Mouse (Mus musculus) midbrain, embryonic 11.5 days (tissue): ENCODE data around the gene Stxbp3. TPM values are rescaled to one million over a fixed set of nuclear protein-coding genes. Genes with fewer than 3 reads are reported as not detected.
A peak's percentile ranks its signal among the peaks of the same experiment; 100 is the strongest.

ENCODE experiments used
- ATAC-seq: fragments of 200-750 bp; cut with Nextera tagmentation; 2 replicates; pipeline ENCODE4 v1.8.0; 2017; ENCODE audit warnings: moderate TSS enrichment, moderate library complexity; ENCODE audit not compliant: low FRiP score
- DNase-seq: peaks from one replicate; pipeline ENCODE4 v3.0.0; 2015; ENCODE audit warnings: low spot score; ENCODE audit errors: missing footprints
- H3K27ac ChIP-seq: fragments of 300-500 bp; sonication (generic); 2 replicates; pipeline ENCODE4 v1.5.1; 2014; ENCODE audit warnings: low read depth, low read length
- H3K27me3 ChIP-seq: fragments of 300-500 bp; sonication (generic); 2 replicates; pipeline ENCODE4 v1.6.1; 2014; ENCODE audit warnings: mild to moderate bottlenecking, low read length, moderate library complexity, mixed read lengths; ENCODE audit not compliant: control insufficient read depth, insufficient read depth
- H3K36me3 ChIP-seq: fragments of 300-500 bp; sonication (generic); 2 replicates; pipeline ENCODE4 v1.6.1; 2014; ENCODE audit warnings: mild to moderate bottlenecking, low read length, moderate library complexity, mixed read lengths; ENCODE audit not compliant: control insufficient read depth, insufficient read depth
- H3K4me1 ChIP-seq: fragments of 300-500 bp; sonication (generic); 2 replicates; pipeline ENCODE4 v1.6.1; 2014; ENCODE audit warnings: low read length; ENCODE audit not compliant: control insufficient read depth, insufficient read depth
- H3K4me2 ChIP-seq: fragments of 300-500 bp; sonication (generic); 2 replicates; pipeline ENCODE4 v1.6.1; 2014; ENCODE audit warnings: mild to moderate bottlenecking, moderate library complexity
- H3K4me3 ChIP-seq: fragments of 300-500 bp; sonication (generic); 2 replicates; pipeline ENCODE4 v1.5.1; 2014; ENCODE audit warnings: low read depth, low read length
- H3K9ac ChIP-seq: fragments of 300-500 bp; sonication (generic); 2 replicates; pipeline ENCODE4 v1.6.1; 2014; ENCODE audit warnings: low read length
- H3K9me3 ChIP-seq: fragments of 300-500 bp; sonication (generic); 2 replicates; pipeline ENCODE4 v1.6.1; 2016; ENCODE audit warnings: low read length; ENCODE audit not compliant: control insufficient read depth
- WGBS: fragments of 180-500 bp; shearing (Covaris S2); extraction: QIAGEN DNeasy Blood & Tissue Kit; methylation state at CpG from one replicate; pipeline ENCODE4 v1.1.7; 2014; 5-methylcytosine and 5-hydroxymethylcytosine counted together
- polyA plus RNA-seq: library from polyadenylated mRNA; unstranded; fragments of >200 nt; fragmentation: Nextera tagmentation; extraction: Ambion mirVana; gene quantifications from 2 replicates; pipeline ENCODE4 v1.2.1, GENCODE M21; 2014

Gene Stxbp3
- polyA plus RNA-seq, 1 experiment from 2014 or later, result 23.7 TPM

- no peak overlapping the region for H3K4me3 ChIP-seq
- H3K4me2 ChIP-seq, result no peak overlapping the region
- WGBS, result 90% methylated on average over 4 of the region's 4 CpGs
- no peaks in the 10 kb centered on the region for H3K9me3 ChIP-seq
- H3K27ac ChIP-seq, result no peak overlapping the region
- no peaks in the 10 kb centered on the region for H3K36me3 ChIP-seq
- H3K27me3 ChIP-seq, result no peaks in the 10 kb centered on the region
- no peaks in the 10 kb centered on the region for H3K4me1 ChIP-seq
- DNase-seq (no peak), ATAC-seq (no peak)
- no peak overlapping the region for H3K9ac ChIP-seq
These were observed 43.9 kb downstream of the Stxbp3 start for GRCm38 (mm10) chr3:108796386-108796785.

DNA sequence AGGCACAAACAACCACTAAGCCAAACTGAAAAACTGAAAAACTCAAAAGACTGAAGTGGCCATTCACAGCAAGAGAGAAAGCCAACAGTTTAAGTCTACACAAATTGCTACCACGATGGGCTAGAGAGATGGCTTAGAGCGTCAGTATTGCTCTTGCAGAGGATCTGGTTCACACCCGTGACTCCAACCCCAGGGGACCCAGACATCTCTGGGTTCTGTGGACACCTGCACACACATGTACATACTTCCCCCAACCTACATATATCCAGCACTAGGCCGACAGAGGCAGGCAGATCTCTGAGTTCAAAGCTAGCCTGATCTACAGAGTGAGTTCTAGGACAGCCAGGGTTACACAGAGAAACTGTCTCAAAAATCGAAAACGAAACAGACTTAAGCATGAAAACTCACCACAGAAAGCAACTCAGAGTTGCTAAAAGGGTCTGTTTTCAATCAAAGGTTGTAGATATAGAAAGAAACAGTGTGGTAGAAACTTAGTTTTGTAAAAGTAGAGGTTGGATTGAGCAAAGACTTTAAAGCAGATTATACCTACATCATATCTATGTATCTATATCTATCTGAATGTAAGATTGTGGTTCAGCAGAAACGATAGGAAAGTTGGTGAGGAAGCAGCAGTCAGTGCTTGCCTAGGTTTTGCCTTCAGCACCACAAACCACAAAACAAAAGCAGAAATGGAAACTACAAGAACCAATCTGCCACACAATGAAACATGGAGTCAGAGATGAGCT, 44.6 kb downstream of the Stxbp3 start:
- ATAC-seq, result no peak
- H3K27me3 ChIP-seq, result no peaks in the 10 kb centered on the region
- no peaks in the 10 kb centered on the region for H3K4me1 ChIP-seq
- no peak for DNase-seq
- H3K9ac ChIP-seq, result no peak overlapping the region
- no peaks in the 10 kb centered on the region for H3K36me3 ChIP-seq
- no peaks in the 10 kb centered on the region for H3K9me3 ChIP-seq
- WGBS, result 92% methylated on average over 7 of the region's 7 CpGs
- H3K4me2 ChIP-seq, result no peak overlapping the region
- H3K27ac ChIP-seq, result no peak overlapping the region
- no peak overlapping the region for H3K4me3 ChIP-seq

- H3K27ac ChIP-seq, result no peak overlapping the region
- H3K4me3 ChIP-seq, result no peak overlapping the region
- H3K27me3 ChIP-seq, result no peaks in the 10 kb centered on the region
- no peaks in the 10 kb centered on the region for H3K36me3 ChIP-seq
- H3K9ac ChIP-seq, result no peak overlapping the region
- no peaks in the 10 kb centered on the region for H3K4me1 ChIP-seq
- 92% methylated on average over 9 of the region's 9 CpGs for WGBS
- H3K4me2 ChIP-seq, result no peak overlapping the region
- no peak for DNase-seq
- no peaks in the 10 kb centered on the region for H3K9me3 ChIP-seq
- ATAC-seq, result no peak
These were observed 45.5 kb downstream of the Stxbp3 start for GRCm38 (mm10) chr3:108794780-108795179.

- Histone ChIP-seq H3K4me2 (no peak overlapping the region), H3K27ac (no peak overlapping the region), H3K36me3 (no peaks in the 10 kb centered on the region), H3K27me3 (no peaks in the 10 kb centered on the region), H3K4me3 (no peak overlapping the region), H3K4me1 (no peaks in the 10 kb centered on the region), H3K9me3 (no peaks in the 10 kb centered on the region), H3K9ac (no peak overlapping the region)
- DNase-seq, result no peak
- ATAC-seq, result no peak
These were observed 47.9 kb downstream of the Stxbp3 start for GRCm38 (mm10) chr3:108792420-108792819.

DNA sequence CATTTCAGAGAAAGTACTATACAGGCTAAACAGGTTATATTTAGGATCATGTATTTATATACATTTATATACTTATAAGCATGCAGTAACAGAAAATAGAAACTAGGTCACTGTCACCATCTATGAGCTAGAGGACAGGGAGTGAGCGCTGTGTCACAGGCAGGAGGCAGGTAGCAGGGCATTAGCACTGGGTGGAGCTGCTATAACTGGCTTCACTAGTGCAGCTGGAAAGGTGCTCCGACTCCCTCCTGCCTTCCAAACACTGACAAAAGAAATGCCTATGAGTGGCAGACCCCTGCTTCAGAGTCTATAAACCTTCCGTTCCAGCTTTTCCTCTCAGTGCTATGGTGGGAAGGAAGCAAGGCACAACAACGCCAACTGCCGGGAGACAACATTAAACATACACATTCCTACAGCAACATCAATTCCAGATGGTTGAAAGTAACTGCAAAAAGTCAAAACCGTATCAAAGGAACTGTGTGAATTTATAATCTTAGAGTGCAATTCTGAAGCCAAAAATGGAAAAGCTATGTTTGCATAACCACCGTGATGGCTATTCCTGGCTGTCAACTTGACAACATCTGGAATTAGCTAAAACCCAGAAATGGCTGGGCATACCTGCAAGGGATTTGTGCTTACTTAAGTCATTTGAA, 49.1 kb downstream of the Stxbp3 start:
- WGBS, result 85% methylated on average over 7 of the region's 7 CpGs
- H3K27ac ChIP-seq, result no peak overlapping the region
- no peaks in the 10 kb centered on the region for H3K9me3 ChIP-seq
- H3K4me3 ChIP-seq, result no peak overlapping the region
- H3K36me3 ChIP-seq, result no peaks in the 10 kb centered on the region
- no peak overlapping the region for H3K4me2 ChIP-seq
- H3K27me3 ChIP-seq, result no peaks in the 10 kb centered on the region
- no peak overlapping the region for H3K9ac ChIP-seq
- H3K4me1 ChIP-seq, result no peaks in the 10 kb centered on the region
- DNase-seq (peak; percentile 79), ATAC-seq (no peak)

GRCm38 (mm10) chr3:108790499-108790898, 49.8 kb downstream of the Stxbp3 start:
- H3K9ac ChIP-seq, result no peak overlapping the region
- H3K36me3 ChIP-seq, result no peaks in the 10 kb centered on the region
- no peak for ATAC-seq
- H3K4me1 ChIP-seq, result no peaks in the 10 kb centered on the region
- no peak overlapping the region for H3K27ac ChIP-seq
- H3K27me3 ChIP-seq, result no peaks in the 10 kb centered on the region
- WGBS, result 86% methylated on average over 3 of the region's 3 CpGs
- no peak overlapping the region for H3K4me2 ChIP-seq
- no peaks in the 10 kb centered on the region for H3K9me3 ChIP-seq
- no peak for DNase-seq
- H3K4me3 ChIP-seq, result no peak overlapping the region

- no peak overlapping the region for H3K9ac ChIP-seq
- no peaks in the 10 kb centered on the region for H3K4me1 ChIP-seq
- ATAC-seq, result no peak
- no peak overlapping the region for H3K4me2 ChIP-seq
- no peaks in the 10 kb centered on the region; the same call in 1 of the 2 replicates for H3K9me3 ChIP-seq
- no peak overlapping the region for H3K4me3 ChIP-seq
- WGBS, result 81% methylated on average over 5 of the region's 5 CpGs
- H3K27me3 ChIP-seq, result no peaks in the 10 kb centered on the region
- DNase-seq, result no peak
- no peaks in the 10 kb centered on the region for H3K36me3 ChIP-seq
- no peak overlapping the region for H3K27ac ChIP-seq
These were observed 51.0 kb downstream of the Stxbp3 start for GRCm38 (mm10) chr3:108789299-108789698.

DNA sequence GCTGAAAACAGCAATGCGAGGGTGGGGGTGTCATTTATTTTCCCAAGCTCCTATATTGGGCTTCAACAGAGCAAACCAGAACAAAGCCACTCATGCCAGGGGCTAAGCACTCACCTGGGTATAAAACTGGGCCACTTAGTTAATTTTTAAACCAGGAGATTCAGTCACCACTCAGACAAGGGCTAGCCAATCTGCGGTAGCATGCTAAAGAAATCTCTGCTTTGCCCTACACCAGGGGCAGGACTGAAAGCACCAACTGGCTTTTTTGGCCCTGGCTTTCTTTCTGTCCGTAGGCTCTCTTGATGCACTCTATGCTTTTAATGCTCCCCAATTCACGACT, 51.9 kb downstream of the Stxbp3 start:
- H3K27ac ChIP-seq, result no peak overlapping the region
- H3K4me3 ChIP-seq, result no peak overlapping the region
- no peaks in the 10 kb centered on the region for H3K36me3 ChIP-seq
- WGBS, result 84% methylated on average over 4 of the region's 4 CpGs
- ATAC-seq (no peak), DNase-seq (no peak)
- H3K4me2 ChIP-seq, result no peak overlapping the region
- no peaks in the 10 kb centered on the region for H3K27me3 ChIP-seq
- H3K9ac ChIP-seq, result no peak overlapping the region
- H3K4me1 ChIP-seq, result no peaks in the 10 kb centered on the region
- H3K9me3 ChIP-seq, result no peaks in the 10 kb centered on the region; the same call in 1 of the 2 replicates

DNA sequence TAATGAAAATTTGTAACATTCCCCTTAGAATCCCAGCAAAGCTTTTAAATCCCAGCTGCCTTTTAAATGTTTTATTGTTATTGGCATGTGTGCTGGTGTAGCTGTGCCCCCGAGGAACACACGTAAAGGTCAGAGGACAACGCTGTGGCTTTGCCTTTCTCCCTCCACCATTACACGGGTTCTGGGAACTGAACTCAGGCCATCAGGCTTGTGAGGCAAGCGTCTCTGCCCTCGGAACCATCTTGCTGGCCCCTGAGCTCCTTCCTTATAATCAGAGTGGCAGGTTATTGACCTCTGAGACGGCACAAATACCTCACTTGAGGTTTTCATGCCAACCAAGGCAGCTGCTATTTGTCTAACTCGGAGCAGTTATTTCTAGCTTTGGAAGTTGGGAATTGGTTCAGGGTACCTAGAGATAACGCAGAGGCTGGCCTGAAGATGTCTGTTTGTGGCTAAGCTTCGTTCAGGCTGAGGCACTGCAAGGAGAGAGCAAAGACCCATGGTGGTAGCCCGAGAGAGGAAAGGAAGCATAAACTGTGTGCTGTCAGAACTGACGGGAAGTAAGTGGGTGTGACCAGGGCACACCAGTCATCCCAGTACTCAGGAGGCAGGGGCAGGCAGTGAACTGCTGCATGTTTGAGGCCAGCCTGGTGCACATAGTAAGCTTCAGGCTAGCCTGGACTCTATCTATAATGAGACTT, 52.4 kb downstream of the Stxbp3 start:
- H3K36me3 ChIP-seq, result no peaks in the 10 kb centered on the region
- H3K4me3 ChIP-seq, result no peak overlapping the region
- ATAC-seq (no peak), DNase-seq (peak; percentile 73)
- H3K4me2 ChIP-seq, result no peak overlapping the region
- 78% methylated on average over 12 of the region's 12 CpGs for WGBS
- no peaks in the 10 kb centered on the region for H3K4me1 ChIP-seq
- H3K9me3 ChIP-seq, result no peaks in the 10 kb centered on the region; the same call in 1 of the 2 replicates
- H3K9ac ChIP-seq, result no peak overlapping the region
- no peaks in the 10 kb centered on the region for H3K27me3 ChIP-seq
- H3K27ac ChIP-seq, result no peak overlapping the region
